Mouse (Mus musculus): ENCODE data around the gene Gdi1. TPM values are rescaled to one million over a fixed set of nuclear protein-coding genes. Genes with fewer than 3 reads are reported as not detected.
"Not testable (repeated sequence)": the region's sequence is repeated elsewhere in the genome, so short reads cannot be mapped to it uniquely, and the experiment has no call there.

Gene Gdi1
- polyA plus RNA-seq, 1 experiment from 2014 or later, result 936 TPM

GRCm38 (mm10) chrX:74352645-74353466 lies 48.1 kb downstream of the Gdi1 start:
- Histone ChIP-seq H3K4me1 (peaks cover 4% of the 10 kb centered on the region; the same call in 1 of the 2 replicates), H3K9ac (replicated peaks) (peak overlapping the region; percentile 51), H3K36me3 (no peaks in the 10 kb centered on the region), H3K27me3 (no peaks in the 10 kb centered on the region), H3K27ac (replicated peaks) (peak overlapping the region; percentile 74), H3K4me2 (replicated peaks) (peak overlapping the region; percentile 54), H3K9me3 (no peaks in the 10 kb centered on the region), H3K4me3 (peak overlapping the region; percentile 45)
- 27% methylated on average over 13 of the region's 13 CpGs for WGBS
- ATAC-seq (replicated peaks), result peak; percentile 74

GRCm38 (mm10) chrX:74353467-74353770 lies 48.6 kb downstream of the Gdi1 start, which contains the start of gene Lage3:
Gene Lage3, minus strand, starts transcription at chrX:74353618.
- ATAC-seq (replicated peaks), result peak; percentile 89
- peak within 1 kb of the TSS; percentile 74 for H3K27ac ChIP-seq (replicated peaks)
- peak within 1 kb of the TSS; percentile 54 for H3K4me2 ChIP-seq (replicated peaks)
- no peaks in the 10 kb centered on the region for H3K27me3 ChIP-seq
- H3K9me3 ChIP-seq, result no peaks in the 10 kb centered on the region
- 16% methylated on average over 10 of the region's 22 CpGs for WGBS
- H3K4me1 ChIP-seq, result peaks cover 4% of the 10 kb centered on the region; the same call in 1 of the 2 replicates
- no peaks in the 10 kb centered on the region for H3K36me3 ChIP-seq
- H3K9ac ChIP-seq (replicated peaks), result peak within 1 kb of the TSS; percentile 51
- H3K4me3 ChIP-seq, result peak within 1 kb of the TSS; percentile 45

- not testable (repeated sequence) for H3K4me3 ChIP-seq; H3K27ac ChIP-seq (replicated peaks); H3K36me3 ChIP-seq; H3K9me3 ChIP-seq; H3K9ac ChIP-seq (replicated peaks); H3K27me3 ChIP-seq; ATAC-seq (replicated peaks); H3K4me2 ChIP-seq (replicated peaks); H3K4me1 ChIP-seq
- 85% methylated on average over 3 of the region's 3 CpGs for WGBS
Measured at GRCm38 (mm10) chrX:74357069-74357468, 52.3 kb downstream of the Gdi1 start.

DNA sequence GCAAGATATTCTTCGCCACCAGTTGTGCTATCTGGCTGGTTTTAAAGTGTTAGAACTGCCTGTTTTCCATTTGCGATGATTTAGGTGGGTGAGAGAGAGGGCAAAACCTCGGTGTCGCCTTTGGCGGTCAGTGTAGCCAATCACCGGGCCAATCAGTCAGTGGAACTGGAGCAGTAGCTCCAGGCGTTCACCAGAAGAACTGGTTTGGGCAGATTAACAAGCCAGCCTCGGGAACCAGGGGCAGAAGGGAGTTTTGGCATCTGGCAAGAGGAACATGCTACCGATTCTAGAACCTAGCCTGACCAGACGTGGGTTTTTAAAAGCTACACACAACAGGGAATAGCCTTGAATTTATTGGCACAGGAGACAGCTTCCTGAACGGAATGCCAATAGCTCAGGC lies 54.4 kb downstream of the Gdi1 start:
- Histone ChIP-seq H3K36me3 (no peaks in the 10 kb centered on the region), H3K9me3 (no peaks in the 10 kb centered on the region), H3K4me3 (no peak overlapping the region), H3K4me1 (no peaks in the 10 kb centered on the region), H3K27ac (replicated peaks) (no peak overlapping the region), H3K27me3 (no peaks in the 10 kb centered on the region), H3K4me2 (replicated peaks) (no peak overlapping the region), H3K9ac (replicated peaks) (no peak overlapping the region)
- 56% methylated on average over 11 of the region's 11 CpGs for WGBS
- ATAC-seq (replicated peaks), result no peak

Small RNA genes lying within 50 kb of the gene (microRNA-seq; reads per million reads assigned to microRNA genes)
- gene Mir7091, result not detected
- gene Mir7092, result 1.5 reads per million

Other genes with a start within 250 kb of the Gdi1 start
- not detected in 2 replicates for gene Opn1mw, start 177.5 kb upstream of the Gdi1 start, polyA plus RNA-seq (2015; fragmentation: Nextera tagmentation; extraction: Ambion mirVana)
- gene Mecp2, start 169.6 kb upstream of the Gdi1 start, polyA plus RNA-seq (2015; fragmentation: Nextera tagmentation; extraction: Ambion mirVana), result 15.9 and 16.4 TPM in 2 replicates
- gene Tex28, start 137.2 kb upstream of the Gdi1 start, polyA plus RNA-seq (2015; fragmentation: Nextera tagmentation; extraction: Ambion mirVana), result not detected in 2 replicates
- gene Tktl1, start 127.7 kb upstream of the Gdi1 start, polyA plus RNA-seq (2015; fragmentation: Nextera tagmentation; extraction: Ambion mirVana), result 0.19 TPM in 1 of 2 replicates, not detected in the other
- 105 and 116 TPM in 2 replicates for gene Flna, start 55.2 kb upstream of the Gdi1 start, polyA plus RNA-seq (2015; fragmentation: Nextera tagmentation; extraction: Ambion mirVana)
- gene Emd, start 50.3 kb upstream of the Gdi1 start, polyA plus RNA-seq (2015; fragmentation: Nextera tagmentation; extraction: Ambion mirVana), result 17.7 and 18.1 TPM in 2 replicates
- gene Rpl10, start 34.2 kb upstream of the Gdi1 start, polyA plus RNA-seq (2015; fragmentation: Nextera tagmentation; extraction: Ambion mirVana), result 503 and 525 TPM in 2 replicates
- gene Taz, start 23.1 kb upstream of the Gdi1 start, polyA plus RNA-seq (2015; fragmentation: Nextera tagmentation; extraction: Ambion mirVana), result 93.6 and 101 TPM in 2 replicates
- 2.2 and 2.4 TPM in 2 replicates for gene Dnase1l1, start 22.7 kb upstream of the Gdi1 start, polyA plus RNA-seq (2015; fragmentation: Nextera tagmentation; extraction: Ambion mirVana)
- 185 and 191 TPM in 2 replicates for gene Atp6ap1, start 7.9 kb upstream of the Gdi1 start, polyA plus RNA-seq (2015; fragmentation: Nextera tagmentation; extraction: Ambion mirVana)
- gene Fam50a, start 8.0 kb downstream of the Gdi1 start, polyA plus RNA-seq (2015; fragmentation: Nextera tagmentation; extraction: Ambion mirVana), result 65.1 and 65.6 TPM in 2 replicates
- gene Plxna3, start 24.1 kb downstream of the Gdi1 start, polyA plus RNA-seq (2015; fragmentation: Nextera tagmentation; extraction: Ambion mirVana), result 63.0 and 68.8 TPM in 2 replicates
- gene Lage3, start 48.6 kb downstream of the Gdi1 start, polyA plus RNA-seq (2015; fragmentation: Nextera tagmentation; extraction: Ambion mirVana), result 82.9 and 87.9 TPM in 2 replicates
- 68.4 and 69.0 TPM in 2 replicates for gene Ubl4a, start 68.2 kb downstream of the Gdi1 start, polyA plus RNA-seq (2015; fragmentation: Nextera tagmentation; extraction: Ambion mirVana)
- gene Slc10a3, start 68.4 kb downstream of the Gdi1 start, polyA plus RNA-seq (2015; fragmentation: Nextera tagmentation; extraction: Ambion mirVana), result 6.9 and 7.0 TPM in 2 replicates
- gene Fam3a, start 88.3 kb downstream of the Gdi1 start, polyA plus RNA-seq (2015; fragmentation: Nextera tagmentation; extraction: Ambion mirVana), result 36.3 and 40.1 TPM in 2 replicates
- gene Ikbkg, start 88.3 kb downstream of the Gdi1 start, polyA plus RNA-seq (2015; fragmentation: Nextera tagmentation; extraction: Ambion mirVana), result 18.1 and 19.7 TPM in 2 replicates
- gene G6pdx, start 124.2 kb downstream of the Gdi1 start, polyA plus RNA-seq (2015; fragmentation: Nextera tagmentation; extraction: Ambion mirVana), result 61.0 and 63.2 TPM in 2 replicates
- gene Gm6880, start 176.4 kb downstream of the Gdi1 start, polyA plus RNA-seq (2015; fragmentation: Nextera tagmentation; extraction: Ambion mirVana), result not detected in 2 replicates